Mouse (Mus musculus): ENCODE results near the gene Tm4sf4.

DNA sequence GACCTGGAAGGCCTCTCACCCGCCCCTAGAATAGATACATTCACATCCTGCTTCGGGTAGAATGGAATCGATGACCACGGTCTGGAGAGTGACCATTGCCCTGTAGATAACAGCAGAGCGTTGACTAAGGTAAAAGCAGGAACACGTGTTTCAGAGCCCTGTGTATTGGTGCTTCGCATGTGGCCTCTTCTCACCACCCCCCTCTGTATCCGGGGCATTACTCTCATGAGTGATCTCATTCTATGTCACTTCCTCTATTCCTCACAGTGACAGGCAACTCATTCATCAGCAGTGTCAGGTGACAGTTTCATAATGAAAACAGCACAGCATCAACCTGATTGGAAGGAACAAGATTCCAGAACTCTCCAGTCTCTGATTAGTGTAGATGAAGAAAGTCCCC lies 10.2 kb downstream of the Tm4sf4 start:
- TF ChIP-seq ZC3H11A (IDR thresholded peaks at IDR 0.05; ENCODE audit: low read depth, low read length) (no peak), POLR2A (IDR thresholded peaks at IDR 0.05; ENCODE audit: low read depth, low read length) (no peak), MAX (IDR thresholded peaks at IDR 0.05; ENCODE audit: low read length) (peak; percentile 98), CTCF (conservative IDR thresholded peaks at IDR 0.05 in 1 of 2, IDR thresholded peaks at IDR 0.05 in 1 of 2; ENCODE audit: low read depth in 2 of 2, low read length in 2 of 2) (no peak), JUN (IDR thresholded peaks at IDR 0.05; ENCODE audit: insufficient read depth, low read depth, low read length) (peak; percentile 85), JUND (conservative IDR thresholded peaks at IDR 0.05; ENCODE audit: low read depth, low read length) (peak; percentile 54), MEF2A (IDR thresholded peaks at IDR 0.05; ENCODE audit: borderline replicate concordance, low read depth, low read length) (no peak), ZMIZ1 (IDR thresholded peaks at IDR 0.05; ENCODE audit: low read depth, low read length) (no peak), MYC (IDR thresholded peaks at IDR 0.05; ENCODE audit: low read depth, low read length) (peak; percentile 99), MAZ (IDR thresholded peaks at IDR 0.05; ENCODE audit: low read depth, low read length) (no peak), TCF12 (IDR thresholded peaks at IDR 0.05; ENCODE audit: low read depth, low read length) (no peak), E2F4 (IDR thresholded peaks at IDR 0.05; ENCODE audit: insufficient replicate concordance, low read depth, low read length) (no peak)

Data from CH12.LX (cell line).